In the genomic region with DNA sequence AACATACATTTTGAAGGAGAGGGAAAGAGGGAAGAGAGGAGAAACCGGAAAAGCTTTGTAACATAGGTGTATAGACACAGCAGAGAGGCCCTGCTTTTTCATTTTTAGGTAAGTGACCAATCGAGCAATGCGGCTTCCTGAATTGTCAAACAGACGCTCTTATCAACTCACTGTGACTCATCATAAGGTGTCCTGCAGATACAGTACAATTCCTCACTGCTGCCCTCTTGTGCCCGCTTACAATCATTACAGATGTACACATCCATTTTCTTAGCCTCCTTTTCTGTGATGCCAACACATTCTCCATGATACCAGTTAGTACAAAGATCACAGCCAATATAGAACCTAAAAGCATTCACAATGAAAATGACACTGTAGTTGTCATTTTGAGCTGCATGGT, we compare ENCODE assay signal across 8 mouse cellular contexts. TPM values are rescaled to one million over a fixed set of nuclear protein-coding genes. Genes with fewer than 3 reads are reported as not detected.
DNase-seq lines count a peak whose midpoint lies in the region; ATAC-seq lines count a peak whose summit lies in the region.

No protein-coding gene starts in this region.

- H3K4me2 ChIP-seq in midbrain, embryonic 14.5 days (ENCODE audit: low read length) = no peak overlapping the region

- WGBS in midbrain, embryonic 14.5 days = 50% methylated on average over 5 of the region's 5 CpGs
- 73% methylated on average over 5 of the region's 5 CpGs for WGBS in midbrain, embryonic 10.5 days

- peaks cover 65% of the 10 kb centered on the region for H3K36me3 ChIP-seq in midbrain, embryonic 14.5 days (ENCODE audit: control insufficient read depth, insufficient read depth, low read length)
- peaks cover 89% of the 10 kb centered on the region for H3K36me3 ChIP-seq in midbrain, embryonic 10.5 days

- H3K4me1 ChIP-seq in midbrain, embryonic 14.5 days (ENCODE audit: control insufficient read depth, insufficient read depth, low read length) = no peaks in the 10 kb centered on the region
- H3K4me1 ChIP-seq in midbrain, embryonic 10.5 days = no peaks in the 10 kb centered on the region

- no peaks in the 10 kb centered on the region for H3K9me3 ChIP-seq in midbrain, embryonic 14.5 days (ENCODE audit: control insufficient read depth, low read length)
- no peaks in the 10 kb centered on the region for H3K9me3 ChIP-seq in midbrain, embryonic 10.5 days (replicated peaks)

- H3K9ac ChIP-seq in midbrain, embryonic 14.5 days (replicated peaks; ENCODE audit: low read length) = no peak overlapping the region

- H3K27me3 ChIP-seq in midbrain, embryonic 14.5 days (ENCODE audit: control insufficient read depth, insufficient read depth, low read length) = no peaks in the 10 kb centered on the region
- no peaks in the 10 kb centered on the region for H3K27me3 ChIP-seq in midbrain, embryonic 10.5 days (ENCODE audit: low read depth, poor library complexity, severe bottlenecking)

- no peak overlapping the region for H3K27ac ChIP-seq in midbrain, embryonic 14.5 days (replicated peaks; ENCODE audit: low read depth, low read length)
- no peak overlapping the region for H3K27ac ChIP-seq in midbrain, embryonic 10.5 days (replicated peaks)

- intact Hi-C loops in left cerebral cortex, postnatal 36 days (cut with DNase I) = no loop called here

- no peak for ATAC-seq in midbrain, embryonic 14.5 days (ENCODE audit: low FRiP score, low TSS enrichment)

- no peak overlapping the region for H3K4me3 ChIP-seq in midbrain, embryonic 14.5 days (replicated peaks; ENCODE audit: low read depth, low read length)
- H3K4me3 ChIP-seq in midbrain, embryonic 10.5 days = no peak overlapping the region

- peak; percentile 90 for DNase-seq in midbrain, embryonic 14.5 days
- no peak for DNase-seq in midbrain, embryonic 10.5 days (ENCODE audit: low spot score)
- peak; percentile 86 for DNase-seq in ZHBTc4 (ENCODE audit: low read depth, low spot score)
- DNase-seq in cerebellum, postnatal 4 days (ENCODE audit: low spot score in 2 of 2) = peak; percentile 60 to 68
- peak; percentile 74 for DNase-seq in heart, postnatal 4 days
- peak; percentile 60 to 70 for DNase-seq in left cerebral cortex, postnatal 36 days (ENCODE audit: low spot score in 2 of 2)
- peak; percentile 44 for DNase-seq in neural tube, embryonic 10.5 days (ENCODE audit: extremely low spot score, low spot score)
- DNase-seq in thymus, postnatal 14 days = peak; percentile 74

RNA-seq across cellular contexts. Expression of a gene that starts 18.8 kb away (rescaled TPM):
- 9.6 and 11.1 TPM in 2 replicates for polyA plus RNA-seq in midbrain, embryonic 14.5 days (2014; fragmentation: Nextera tagmentation; extraction: Ambion mirVana)
- 2.0 and 3.2 TPM in 2 replicates for polyA plus RNA-seq in midbrain, embryonic 10.5 days (2016; fragmentation: Nextera tagmentation; extraction: Ambion mirVana)
- 1 to 10 TPM; 3.7 to 4.0 TPM for total RNA-seq in heart, postnatal 4 days (2021)
- total RNA-seq in left cerebral cortex, postnatal 36 days (2021) = 1 to 10 TPM; 3.7 to 4.0 TPM

RNA-seq across cellular contexts. Expression of a gene that starts 45.0 kb away (rescaled TPM):
- polyA plus RNA-seq in midbrain, embryonic 14.5 days (2014; fragmentation: Nextera tagmentation; extraction: Ambion mirVana) = 127 and 206 TPM in 2 replicates
- polyA plus RNA-seq in midbrain, embryonic 10.5 days (2016; fragmentation: Nextera tagmentation; extraction: Ambion mirVana) = 746 and 771 TPM in 2 replicates
- 100 to 1,000 TPM; 179 to 190 TPM for total RNA-seq in heart, postnatal 4 days (2021)
- 10 to 100 TPM; 23.0 to 34.0 TPM for total RNA-seq in left cerebral cortex, postnatal 36 days (2021)

Comparison
In these comparisons a context has a peak if more than half of its experiments do, and no peak if none do; other contexts are left out.
1. RNA of a gene that starts 45.0 kb away (total RNA-seq): 179 to 190 TPM in heart, postnatal 4 days; 23.0 to 34.0 TPM in left cerebral cortex, postnatal 36 days; every median in the first group is over 4 times any median in the second.